Mouse (Mus musculus): ENCODE results near the gene Tle3.

DNA sequence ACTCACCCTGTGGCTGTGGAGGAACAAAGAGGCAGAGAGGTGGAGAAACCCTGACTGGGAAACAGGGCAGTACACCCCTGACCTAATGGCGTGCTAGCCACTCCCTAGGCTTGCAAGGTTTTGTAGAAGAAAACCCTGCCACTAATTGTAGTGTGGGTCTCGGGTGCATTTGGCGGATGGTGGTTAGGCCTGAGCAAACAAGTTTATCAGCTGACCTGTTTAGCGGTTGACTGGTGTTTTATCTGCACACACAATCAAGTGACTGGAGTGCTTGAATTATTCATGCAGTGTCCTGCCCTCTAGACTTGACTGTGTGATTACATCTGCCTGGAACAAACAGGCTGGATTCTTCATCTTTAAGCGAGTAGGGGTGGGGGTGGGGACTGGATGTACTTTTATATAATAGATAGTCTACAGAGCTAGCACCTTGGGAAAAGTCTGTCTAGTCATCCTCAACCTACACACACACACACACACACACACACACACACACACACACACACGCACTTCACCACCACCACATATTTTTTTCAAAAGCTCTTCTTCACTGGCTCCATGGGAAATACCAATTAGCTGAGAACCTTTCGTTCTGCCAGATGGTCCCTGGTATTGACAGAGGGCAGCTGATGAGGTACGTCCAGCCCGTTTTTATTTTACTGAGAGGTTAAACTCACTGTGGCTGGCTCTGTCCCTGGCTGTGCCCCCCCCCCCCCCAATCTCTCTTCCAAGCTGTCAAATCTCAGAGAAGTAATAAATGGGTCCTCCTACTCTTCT lies 5.7 kb downstream of the Tle3 start:
- TF ChIP-seq CTCF (IDR thresholded peaks at IDR 0.05; ENCODE audit: borderline replicate concordance, control insufficient read depth, extremely low read depth, insufficient read depth, low read length, poor library complexity) (no peak), POLR2A (IDR thresholded peaks at IDR 0.05; ENCODE audit: control insufficient read depth, extremely low read depth, insufficient read depth, low read length, poor library complexity) (no peak)

Data from thymus, adult 2 months (tissue).